Comparison of ENCODE assay signal across 12 mouse cellular contexts in genomic region chr11:5009354-5010074, GRCm38 (mm10). TPM values are rescaled to one million over a fixed set of nuclear protein-coding genes. Genes with fewer than 3 reads are reported as not detected.
DNase-seq lines count a peak whose midpoint lies in the region; ATAC-seq lines count a peak whose summit lies in the region.
"Had no signal": no experiment of that assay in that cellular context is flagged by ENCODE, and none has a peak within 500 bp of the region (broad histone marks: within the 10 kb centered on the region; RNA-seq: fewer than 3 reads in every experiment).

No protein-coding gene starts in this region.

- no peak overlapping the region for H3K4me3 ChIP-seq in heart, embryonic 12.5 days
- peak overlapping the region; percentile 56 for H3K4me3 ChIP-seq in liver, embryonic 13.5 days (replicated peaks)
- H3K4me3 ChIP-seq: forebrain, embryonic 10.5 days had no signal

- H3K4me2 ChIP-seq in heart, embryonic 12.5 days = no peak overlapping the region
- H3K4me2 ChIP-seq in liver, embryonic 13.5 days = peak overlapping the region; percentile 67

- no peak overlapping the region for H3K27ac ChIP-seq in heart, embryonic 12.5 days (ENCODE audit: poor library complexity, severe bottlenecking)
- H3K27ac ChIP-seq in liver, embryonic 13.5 days = peak overlapping the region; percentile 96
- H3K27ac ChIP-seq: forebrain, embryonic 10.5 days had no signal

- H3K9ac ChIP-seq in heart, embryonic 12.5 days = no peak overlapping the region
- H3K9ac ChIP-seq in liver, embryonic 13.5 days = peak overlapping the region; percentile 70

- no peaks in the 10 kb centered on the region for H3K9me3 ChIP-seq in heart, embryonic 12.5 days (replicated peaks)
- H3K9me3 ChIP-seq in liver, embryonic 13.5 days (replicated peaks) = no peaks in the 10 kb centered on the region
- H3K9me3 ChIP-seq: forebrain, embryonic 10.5 days had no signal

- ATAC-seq in heart, embryonic 12.5 days (ENCODE audit: insufficient number of reproducible peaks, low FRiP score) = peak; percentile 46; the same call in 1 of the 2 replicates
- ATAC-seq in liver, embryonic 13.5 days (ENCODE audit: low read depth) = peak; percentile 93
- ATAC-seq: activated CD4-positive, CD25-positive, alpha-beta regulatory T cell, adult 4 months; CD4-positive, CD25-positive, alpha-beta regulatory T cell, adult 4 months had no signal

- intact Hi-C loops in heart, postnatal 10 days (cut with DNase I) = no loop called here

- H3K27me3 ChIP-seq in heart, embryonic 12.5 days (replicated peaks) = no peaks in the 10 kb centered on the region
- H3K27me3 ChIP-seq in liver, embryonic 13.5 days = no peaks in the 10 kb centered on the region

- DNase-seq in heart, postnatal 10 days = no peak
- DNase-seq in 3T3-L1 (ENCODE audit: low read depth, low spot score) = peak; percentile 81
- peak; percentile 75 for DNase-seq in brain, adult 2 months (ENCODE audit: low read depth, low spot score)
- peak; percentile 64 for DNase-seq in liver, embryonic 13.5 days
- no peak for DNase-seq in gastrocnemius, adult 18-20 months (ENCODE audit: low spot score)
- DNase-seq in cerebellum, adult 9-11 months = no peak
- no peak for DNase-seq in adrenal gland, postnatal 10 days
- DNase-seq: cerebellum, adult 9-10 months had no signal

- 61% methylated on average over 3 of the region's 3 CpGs for WGBS in heart, embryonic 12.5 days
- WGBS in liver, embryonic 13.5 days (ENCODE audit: insufficient replicate concordance) = 25% methylated on average over 3 of the region's 3 CpGs

- H3K4me1 ChIP-seq in heart, embryonic 12.5 days (replicated peaks) = peaks cover 11% of the 10 kb centered on the region
- peaks cover 77% of the 10 kb centered on the region for H3K4me1 ChIP-seq in liver, embryonic 13.5 days (replicated peaks)
- H3K4me1 ChIP-seq: forebrain, embryonic 10.5 days had no signal

- peaks cover 26% of the 10 kb centered on the region for H3K36me3 ChIP-seq in heart, embryonic 12.5 days
- H3K36me3 ChIP-seq in liver, embryonic 13.5 days = peaks cover 38% of the 10 kb centered on the region

RNA-seq across cellular contexts. Expression of gene Ap1b1, which starts 22.9 kb away (rescaled TPM):
- polyA plus RNA-seq in heart, embryonic 12.5 days (2016; fragmentation: Nextera tagmentation; extraction: Ambion mirVana) = 51.4 and 56.4 TPM in 2 replicates
- 10 to 100 TPM; 46.8 to 50.9 TPM for total RNA-seq in heart, postnatal 10 days (2021)
- polyA plus RNA-seq in liver, embryonic 13.5 days (2015; fragmentation: Nextera tagmentation; extraction: Ambion mirVana) = 77.1 and 95.0 TPM in 2 replicates
- 10 to 100 TPM; 41.3 to 48.7 TPM for total RNA-seq in gastrocnemius, adult 18-20 months (2021)
- total RNA-seq in adrenal gland, postnatal 10 days (2021) = 10 to 100 TPM; 56.5 to 58.9 TPM

RNA-seq across cellular contexts. Expression of gene Rasl10a, which starts 48.4 kb away (rescaled TPM):
- polyA plus RNA-seq in heart, embryonic 12.5 days (2016; fragmentation: Nextera tagmentation; extraction: Ambion mirVana) = 0.70 and 1.0 TPM in 2 replicates
- total RNA-seq in heart, postnatal 10 days (2021) = 1 to 10 TPM in 1 of 2 experiments, under 1 TPM in 1; 0.69 to 1.9 TPM
- 0.42 and 0.50 TPM in 2 replicates for polyA plus RNA-seq in liver, embryonic 13.5 days (2015; fragmentation: Nextera tagmentation; extraction: Ambion mirVana)
- under 1 TPM in 1 of 2 experiments, not detected in 1; 0.21 TPM for total RNA-seq in gastrocnemius, adult 18-20 months (2021)
- total RNA-seq in adrenal gland, postnatal 10 days (2021) = under 1 TPM; 0.33 to 0.97 TPM
- polyA plus RNA-seq: activated CD4-positive, CD25-positive, alpha-beta regulatory T cell, adult 4 months; CD4-positive, CD25-positive, alpha-beta regulatory T cell, adult 4 months had no signal

RNA-seq across cellular contexts. Expression of gene Gas2l1, which starts 55.6 kb away (rescaled TPM):
- 31.6 and 35.8 TPM in 2 replicates for polyA plus RNA-seq in heart, embryonic 12.5 days (2016; fragmentation: Nextera tagmentation; extraction: Ambion mirVana)
- 10 to 100 TPM; 20.9 to 21.6 TPM for total RNA-seq in heart, postnatal 10 days (2021)
- 14.3 and 15.1 TPM in 2 replicates for polyA plus RNA-seq in liver, embryonic 13.5 days (2015; fragmentation: Nextera tagmentation; extraction: Ambion mirVana)
- 1 to 10 TPM; 3.6 to 6.5 TPM for total RNA-seq in gastrocnemius, adult 18-20 months (2021)
- total RNA-seq in adrenal gland, postnatal 10 days (2021) = 10 to 100 TPM; 28.0 to 32.8 TPM

Comparison
In these comparisons a context has a peak if more than half of its experiments do, and no peak if none do; other contexts are left out.
1. DNase-seq: peak in 3T3-L1 (single experiment), brain, adult 2 months (single experiment) and liver, embryonic 13.5 days (single experiment); none in heart, postnatal 10 days (0 of 2), gastrocnemius, adult 18-20 months (single experiment), cerebellum, adult 9-11 months (single experiment) and adrenal gland, postnatal 10 days (single experiment).